Mouse (Mus musculus): ENCODE measurements around the gene Tagln.
A peak's percentile ranks its signal among the peaks of the same experiment; 100 is the strongest.

The Tagln gene

GRCm38 (mm10) chr9:45907078-45907428 lies 28.8 kb downstream of the Tagln start:
- DNase-seq (ENCODE audit: low read depth, low spot score), result no peak

DNA sequence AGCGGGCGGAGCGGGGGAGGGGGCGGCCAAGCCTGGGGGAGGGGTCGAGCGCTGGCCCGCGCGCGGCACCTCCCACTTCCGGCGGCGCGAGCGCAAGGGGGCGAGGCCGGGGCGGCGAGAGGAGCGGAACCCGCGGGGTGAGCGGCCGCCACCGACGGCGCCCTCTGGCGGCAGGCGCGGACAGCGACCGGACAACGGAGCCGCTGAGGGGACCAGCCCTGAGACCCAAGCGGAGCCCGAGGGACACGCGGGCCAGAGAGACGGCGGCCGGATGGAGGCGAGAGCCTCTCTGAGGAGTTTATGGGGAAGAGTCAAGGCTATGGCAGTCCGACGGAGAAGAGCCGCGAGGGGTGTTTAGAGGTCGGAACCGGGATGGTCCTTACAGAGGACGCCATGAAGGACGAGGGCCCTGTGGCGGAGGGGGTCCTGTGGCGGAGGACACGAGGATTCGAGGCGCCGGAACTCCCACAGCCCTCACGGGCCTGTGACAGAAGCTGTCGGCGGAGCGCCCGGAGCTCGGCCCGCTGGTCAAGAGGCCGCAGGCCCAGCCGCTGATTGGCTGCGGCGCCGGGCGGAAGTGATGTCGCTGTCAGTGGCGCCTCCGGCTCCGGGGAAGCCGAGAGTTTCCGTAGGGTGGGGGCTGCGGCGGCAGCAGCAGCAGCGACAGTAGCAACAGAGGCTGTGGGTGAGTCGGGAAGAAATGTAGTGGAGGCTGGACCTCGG lies 29.3 kb downstream of the Tagln start, which contains the start of the genes Pcsk7 and Rnf214:
Gene Pcsk7 (plus strand): TSS at position 143 of the 723 bp plus-strand sequence.
Gene Rnf214 (minus strand): TSS at position 557 of the 723 bp plus-strand sequence.
- DNase-seq (ENCODE audit: low read depth, low spot score), result peak; percentile 92

DNA sequence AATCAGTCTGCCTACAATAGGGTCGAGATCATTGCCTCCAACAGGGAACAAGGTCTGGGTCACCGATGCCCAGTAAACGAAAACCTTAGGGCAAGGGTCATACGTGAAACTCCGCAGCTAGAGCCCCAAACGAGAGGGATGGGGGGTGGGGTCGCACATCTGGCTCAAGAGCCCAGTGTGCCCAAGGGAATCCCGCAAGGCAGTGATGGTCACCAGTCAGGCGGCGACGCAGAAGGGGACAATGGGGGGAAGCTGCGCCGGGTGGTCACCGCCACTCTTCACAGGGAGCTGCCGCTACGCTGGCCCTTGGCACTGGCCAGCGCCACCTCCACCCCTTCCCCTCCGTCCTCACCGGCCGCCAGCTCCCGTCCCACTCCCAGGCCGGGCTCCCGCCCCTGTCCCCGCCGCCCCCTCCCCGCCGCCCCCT lies 30.0 kb downstream of the Tagln start:
- peak; percentile 46 for DNase-seq (ENCODE audit: low read depth, low spot score)

DNA sequence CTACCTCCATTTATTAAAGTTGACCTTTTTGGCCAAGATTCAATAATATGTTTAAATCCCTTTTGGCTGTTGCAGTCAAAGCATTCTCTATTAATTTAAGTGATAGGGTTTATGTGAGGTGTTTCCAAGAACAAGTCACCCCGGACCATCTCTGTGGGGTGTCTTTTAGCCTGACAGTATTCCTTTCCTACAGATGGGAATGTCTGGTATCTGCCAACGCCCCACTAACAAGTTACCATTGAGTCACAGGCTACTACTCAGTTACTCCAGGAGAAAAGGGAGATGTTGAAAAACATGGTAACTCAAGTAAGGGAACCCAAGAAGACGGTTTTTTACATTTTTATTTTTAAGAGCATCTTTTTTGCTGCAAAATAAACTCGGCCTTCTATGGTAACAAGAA lies 30.7 kb downstream of the Tagln start:
- peak; percentile 56 for DNase-seq (ENCODE audit: low read depth, low spot score)

DNA sequence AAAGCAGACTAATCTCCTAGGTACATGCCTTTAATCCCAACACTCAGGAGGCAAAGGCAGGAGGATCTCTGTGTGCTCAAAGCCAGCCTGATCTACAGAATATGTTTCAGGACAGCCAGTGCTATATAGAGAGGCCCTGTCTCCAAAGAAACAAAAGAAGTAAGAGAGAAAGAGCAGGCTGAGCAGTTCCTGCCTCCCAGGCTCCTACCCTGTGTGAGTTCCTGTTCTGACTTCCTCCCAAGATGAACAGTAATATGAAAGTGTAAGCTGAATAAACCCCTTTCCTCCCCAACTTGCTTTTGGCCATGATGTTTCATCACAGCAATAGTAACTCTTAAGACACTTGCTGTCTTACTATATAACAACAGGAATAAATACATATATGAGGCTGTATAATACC lies 42.2 kb downstream of the Tagln start:
- no peak for DNase-seq (ENCODE audit: low read depth, low spot score)

Data from ZHBTc4 (cell line).